Mouse (Mus musculus): Measurements from ENCODE around the gene 4930544D05Rik.
"Not testable (repeated sequence)": the region's sequence is repeated elsewhere in the genome, so short reads cannot be mapped to it uniquely, and the experiment has no call there.

Gene 4930544D05Rik

DNA sequence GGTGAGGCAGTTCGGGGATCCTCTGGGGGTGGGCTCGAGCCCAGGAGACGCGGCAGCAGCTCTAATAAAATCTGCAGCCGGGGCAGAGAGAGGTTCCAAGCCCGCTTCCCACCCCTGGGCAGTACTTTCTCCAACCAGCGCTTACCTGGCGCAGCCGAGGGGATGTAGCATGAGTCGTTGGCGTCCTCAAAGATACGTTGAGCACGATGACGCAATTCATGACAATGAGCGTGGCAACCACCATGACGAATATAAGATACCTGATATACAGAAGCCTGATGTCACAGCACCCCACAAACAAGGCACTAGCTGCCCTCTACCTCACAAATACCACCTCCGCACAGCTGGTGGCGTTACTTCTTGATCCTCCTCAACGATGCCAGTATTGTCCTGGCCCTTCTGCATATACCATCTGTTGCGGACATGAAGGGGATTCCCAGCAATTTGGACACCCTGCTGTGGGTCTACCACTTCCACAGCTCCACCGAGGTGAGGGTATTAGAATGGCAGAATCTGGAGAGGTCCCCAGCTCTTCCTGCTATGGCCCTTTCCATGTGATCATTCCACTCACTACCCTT lies at the start of gene 4930544D05Rik:
4930544D05Rik (plus strand) TSS at position 333 of the 578 bp plus-strand sequence.
- DNase-seq (ENCODE audit: low spot score in 2 of 2): no peak

DNA sequence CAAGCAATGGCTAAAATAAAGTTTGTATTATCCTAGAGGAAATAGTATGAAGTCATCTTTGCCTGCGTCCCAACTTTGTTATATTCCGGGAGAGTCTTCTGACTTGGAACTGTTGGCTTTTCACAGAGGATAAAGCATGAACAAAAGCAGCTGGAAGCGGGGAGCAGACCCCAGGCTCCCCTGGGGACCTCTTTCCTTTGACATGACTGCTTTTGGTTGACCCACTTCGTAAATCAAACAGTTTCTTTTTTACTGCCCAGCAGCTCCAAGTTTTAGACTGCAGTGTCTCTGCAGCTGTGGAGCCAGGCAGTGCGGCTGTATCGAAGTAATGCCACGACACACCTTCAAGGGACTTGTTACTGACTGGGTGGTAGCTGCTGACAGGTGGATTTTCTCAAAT lies 49.1 kb upstream of the 4930544D05Rik start:
- no peak for DNase-seq (ENCODE audit: low spot score in 2 of 2)

DNA sequence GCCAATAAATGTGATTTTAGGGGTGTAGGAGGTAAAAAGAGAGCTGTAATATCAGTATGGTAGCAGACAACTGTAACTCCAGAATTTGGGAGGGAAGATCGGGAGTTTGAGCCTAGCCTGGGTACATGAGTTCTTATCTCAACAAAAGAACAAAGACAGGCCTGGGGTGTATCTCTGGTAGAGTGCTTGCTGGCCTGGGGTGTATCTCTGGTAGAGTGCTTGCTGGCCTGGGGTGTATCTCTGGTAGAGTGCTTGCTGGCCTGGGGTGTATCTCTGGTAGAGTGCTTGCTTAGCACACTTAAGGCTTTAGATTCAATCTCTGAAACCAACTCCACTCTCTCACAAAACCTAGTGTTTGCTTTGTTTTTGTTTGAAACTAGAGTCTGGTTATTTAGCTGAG lies 45.0 kb upstream of the 4930544D05Rik start:
- DNase-seq (ENCODE audit: low spot score in 2 of 2): not testable (repeated sequence)

DNA sequence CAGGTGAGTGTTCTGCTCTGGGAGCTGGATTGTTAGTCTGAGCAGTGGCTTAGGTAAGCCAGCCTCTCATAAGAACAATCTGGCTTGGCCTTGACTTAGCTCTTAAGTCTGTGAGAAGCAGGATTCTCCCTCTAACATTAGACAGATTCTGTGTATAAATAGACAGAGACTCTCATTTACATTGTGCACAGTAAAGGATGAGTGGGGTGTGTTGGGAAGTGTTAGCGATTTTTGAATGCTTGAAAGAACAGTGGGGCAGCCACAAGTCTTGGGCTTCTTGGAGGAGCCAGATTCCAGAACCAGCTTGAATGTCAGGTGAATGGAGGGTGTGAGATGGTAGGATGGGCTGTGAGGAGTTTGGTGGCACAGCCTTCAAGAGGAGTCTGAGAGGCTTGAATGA lies 44.0 kb upstream of the 4930544D05Rik start:
- no peak for DNase-seq (ENCODE audit: low spot score in 2 of 2)

DNA sequence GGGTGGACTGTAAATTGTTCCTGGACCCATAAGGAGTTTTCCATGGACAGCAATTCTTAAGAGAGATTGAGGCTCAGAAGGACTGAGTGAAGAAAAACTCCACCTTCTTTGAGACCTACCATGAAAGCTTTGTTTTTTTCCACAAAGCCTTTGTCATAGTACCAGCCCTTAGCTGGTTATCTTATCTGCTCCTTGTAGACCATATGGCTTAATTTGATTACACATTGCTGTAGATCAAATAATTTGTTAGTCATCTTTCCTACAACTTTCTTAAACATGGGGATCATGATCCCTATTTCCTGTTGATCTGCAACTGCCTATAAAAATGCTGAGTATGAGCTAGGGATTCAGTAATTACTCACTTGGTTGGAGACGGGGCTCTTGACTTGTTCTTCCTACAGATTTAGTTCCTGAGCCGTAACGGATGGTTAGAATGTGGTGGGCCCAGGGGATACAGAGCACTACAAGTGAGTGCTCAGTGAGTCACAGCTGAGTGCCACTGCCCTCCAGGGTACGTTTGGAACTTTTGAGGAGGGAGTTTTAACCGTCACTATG lies 43.2 kb upstream of the 4930544D05Rik start:
- no peak for DNase-seq (ENCODE audit: low spot score in 2 of 2)

DNA sequence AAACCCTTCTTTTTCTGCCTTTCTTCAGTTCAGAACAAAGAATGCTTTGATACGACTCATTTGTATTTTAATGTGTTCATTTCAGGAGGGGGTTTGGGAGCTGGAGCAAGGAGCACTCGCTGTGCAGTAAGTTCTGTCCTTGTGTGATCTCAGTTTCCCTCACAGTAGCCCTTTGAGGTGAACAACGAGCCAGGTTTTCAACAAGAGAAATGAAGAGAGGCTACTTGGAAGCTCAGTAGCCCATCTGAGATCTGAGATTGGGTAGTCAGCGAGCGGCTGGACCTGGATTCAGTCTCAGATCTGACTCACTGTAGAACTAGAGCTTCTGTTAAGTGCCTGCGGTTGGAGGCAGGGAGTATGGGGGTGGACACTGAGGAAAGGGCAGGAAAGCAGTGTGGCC lies 41.8 kb upstream of the 4930544D05Rik start:
- DNase-seq (ENCODE audit: low spot score in 2 of 2): no peak

DNA sequence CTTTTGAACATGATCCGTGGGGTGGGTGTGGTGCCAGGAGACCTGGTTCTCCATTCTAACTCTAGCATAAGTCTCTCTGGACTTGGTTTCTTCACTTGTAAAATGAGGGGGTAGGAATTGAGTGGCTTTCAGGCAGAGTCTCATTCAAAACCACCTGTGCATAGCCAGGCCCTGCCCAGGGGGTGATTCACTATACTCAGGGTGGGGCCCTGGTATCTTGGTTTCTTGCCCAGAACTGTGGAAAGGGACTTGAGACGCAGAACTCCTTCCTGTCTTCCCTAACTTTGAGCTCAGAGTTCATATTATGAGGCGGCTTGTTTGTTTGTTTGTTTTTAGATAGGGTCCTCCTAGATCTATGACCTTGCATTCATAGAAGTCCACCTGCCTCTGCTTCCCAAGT lies 38.4 kb upstream of the 4930544D05Rik start:
- DNase-seq (ENCODE audit: low spot score in 2 of 2): no peak

DNA sequence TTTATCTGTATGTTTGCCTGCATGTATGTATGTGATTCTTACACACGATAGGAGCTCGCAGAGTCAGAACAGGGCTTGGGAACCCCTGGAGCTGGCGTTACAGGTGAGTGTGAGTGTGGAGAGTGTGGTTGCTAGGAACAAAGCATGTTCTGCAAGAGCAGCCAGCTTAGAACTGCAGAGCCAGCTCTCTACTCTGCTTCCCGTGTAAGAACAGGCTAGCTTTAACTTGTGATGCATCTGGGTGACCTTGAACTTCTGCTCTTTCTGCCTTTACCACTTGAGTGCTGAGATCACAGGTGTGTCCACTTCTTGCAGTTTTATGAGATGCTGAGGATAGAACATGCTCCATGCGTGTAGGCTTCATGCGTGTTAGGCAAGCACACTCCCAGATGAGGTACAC lies 36.7 kb upstream of the 4930544D05Rik start:
- no peak for DNase-seq (ENCODE audit: low spot score in 2 of 2)

DNA sequence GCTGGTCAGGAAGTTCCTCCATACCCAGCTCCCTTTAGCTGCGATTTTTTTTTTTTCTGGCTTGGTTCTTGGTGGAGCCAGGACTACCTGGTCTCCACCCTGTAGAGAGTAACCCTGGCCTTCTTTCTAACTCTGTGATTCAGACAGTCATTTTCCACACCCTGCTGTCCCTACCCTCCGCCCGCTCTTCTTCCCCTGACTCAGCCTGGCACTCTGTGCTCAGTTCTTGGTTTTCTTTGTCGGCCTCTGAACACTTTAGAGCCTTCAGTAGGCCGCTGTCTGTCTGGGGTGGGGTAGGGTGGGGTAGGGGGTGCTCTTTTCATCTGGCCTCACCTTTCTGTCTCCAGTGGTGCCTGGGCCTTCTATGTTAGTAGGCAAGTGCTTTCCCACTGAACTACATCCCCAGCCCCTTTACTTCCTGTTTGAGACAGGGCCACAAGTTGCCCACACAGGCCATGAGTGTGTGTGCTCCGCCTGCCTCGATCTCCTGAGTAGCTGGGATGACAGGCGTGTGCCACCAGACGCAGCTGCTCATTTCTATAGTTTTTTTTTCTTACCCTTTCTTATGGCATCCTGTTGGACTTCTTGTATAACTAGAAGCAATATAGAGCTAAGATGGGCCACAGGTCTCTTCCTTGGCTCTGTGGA lies 35.8 kb upstream of the 4930544D05Rik start:
- no peak for DNase-seq (ENCODE audit: low spot score in 2 of 2)

DNA sequence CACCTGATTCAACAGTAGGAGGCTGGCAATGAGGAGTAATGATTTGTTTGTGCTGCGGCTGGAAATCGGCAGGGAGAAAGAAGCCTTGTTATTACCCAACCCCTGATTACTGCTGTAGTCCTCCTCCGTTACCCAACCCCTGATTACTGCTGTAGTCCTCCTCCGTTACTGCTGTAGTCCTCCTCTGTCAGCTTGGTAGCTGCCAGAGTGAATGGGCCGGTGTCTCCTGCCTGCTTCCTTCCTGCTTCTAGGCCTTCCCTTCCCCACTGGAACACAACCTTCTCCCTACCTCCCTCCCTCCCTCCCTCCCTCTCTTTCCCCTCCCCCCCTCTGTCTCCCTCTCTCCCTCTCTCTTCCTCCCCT lies 35.3 kb upstream of the 4930544D05Rik start:
- DNase-seq (ENCODE audit: low spot score in 2 of 2): no peak

DNA sequence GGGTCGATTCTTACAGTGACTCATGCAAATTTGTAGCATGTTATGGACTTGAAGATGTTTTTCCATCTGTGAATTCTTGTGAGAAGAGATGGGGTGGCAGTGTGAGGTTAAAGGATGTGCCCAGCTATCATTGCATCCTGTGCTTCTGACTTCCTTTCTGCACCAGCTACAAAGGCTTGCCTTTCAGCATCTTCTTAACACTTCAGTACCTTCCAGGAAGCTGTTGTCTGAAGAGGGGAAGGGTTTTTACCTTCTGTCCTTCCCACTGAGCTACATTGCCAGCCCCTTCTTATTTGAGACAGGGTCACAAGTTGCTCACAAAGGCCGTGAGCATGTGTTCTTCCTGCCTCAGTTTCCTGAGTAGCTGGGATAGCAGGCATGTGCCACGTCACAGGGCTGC lies 34.7 kb upstream of the 4930544D05Rik start:
- DNase-seq (ENCODE audit: low spot score in 2 of 2): no peak

DNA sequence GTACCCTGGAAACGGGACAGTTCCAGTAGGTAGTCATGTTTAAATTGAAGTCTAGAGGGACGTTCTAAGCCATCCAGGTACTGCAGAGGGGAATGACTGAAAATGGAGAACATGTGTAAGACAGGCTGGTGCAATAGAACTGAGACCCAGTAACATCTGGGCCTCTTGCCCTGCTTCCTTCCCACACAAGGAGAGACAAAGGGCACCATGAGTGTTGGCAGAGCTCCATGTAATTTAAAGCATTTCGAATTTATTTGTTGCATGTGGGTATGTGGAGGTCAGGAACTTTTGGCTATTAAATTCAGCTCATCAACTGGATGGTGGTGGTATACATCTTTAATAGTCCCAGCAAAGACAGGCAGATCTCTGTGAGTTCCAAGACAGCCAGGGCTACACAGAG lies 33.5 kb upstream of the 4930544D05Rik start:
- no peak for DNase-seq (ENCODE audit: low spot score in 2 of 2)

DNA sequence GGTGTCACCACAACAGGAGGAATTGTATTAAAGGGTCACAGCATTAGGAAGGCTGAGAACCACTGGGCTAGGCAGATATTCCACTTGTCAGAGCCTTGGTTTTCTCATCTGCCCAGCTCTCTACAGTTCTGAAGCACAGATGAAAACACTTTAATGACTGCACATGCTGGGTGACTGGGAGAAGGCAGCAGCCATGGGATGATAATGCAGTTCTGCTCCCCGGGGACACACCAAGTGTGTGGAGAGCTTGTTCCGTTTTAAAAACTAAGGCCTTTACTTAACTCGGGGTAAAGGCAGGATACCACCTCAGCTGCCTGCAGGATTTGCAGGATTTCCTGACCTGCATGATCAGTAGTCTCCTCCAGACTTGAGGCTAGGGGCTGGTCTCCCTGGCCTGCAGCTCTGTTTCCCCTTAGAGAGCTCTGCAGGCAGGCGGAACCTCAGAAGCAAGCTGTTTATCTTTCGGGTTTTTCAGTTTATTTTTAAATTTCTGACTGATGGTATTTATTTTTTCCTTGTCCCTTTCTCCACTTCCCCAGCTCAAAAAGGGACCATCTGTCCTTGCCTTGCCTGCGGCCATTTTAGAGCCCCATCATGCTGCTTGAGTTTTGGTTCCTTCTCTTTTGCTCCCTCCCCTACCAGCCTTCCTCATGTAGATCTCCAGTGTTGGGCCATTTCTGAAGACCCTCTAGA lies 32.5 kb upstream of the 4930544D05Rik start:
- no peak for DNase-seq (ENCODE audit: low spot score in 2 of 2)

DNA sequence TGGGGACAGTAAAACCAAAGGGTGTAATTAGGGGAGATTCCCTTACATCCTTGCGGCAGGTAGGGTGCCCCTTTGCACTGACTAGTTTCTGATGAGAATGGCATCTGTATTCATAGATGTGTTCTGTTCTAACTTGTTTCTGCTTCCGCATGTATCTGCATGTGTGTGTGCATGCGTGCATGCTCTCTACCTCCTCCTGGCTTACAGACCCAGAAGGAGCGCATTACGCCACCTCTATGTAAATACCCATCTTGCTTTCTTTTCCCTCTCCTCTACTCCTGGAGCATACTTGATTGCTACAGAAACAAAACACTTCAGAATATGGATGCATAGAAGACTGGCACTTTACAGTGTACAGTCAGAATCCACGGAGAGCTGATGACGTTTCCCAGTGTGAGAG lies 31.9 kb upstream of the 4930544D05Rik start:
- DNase-seq (ENCODE audit: low spot score in 2 of 2): no peak

DNA sequence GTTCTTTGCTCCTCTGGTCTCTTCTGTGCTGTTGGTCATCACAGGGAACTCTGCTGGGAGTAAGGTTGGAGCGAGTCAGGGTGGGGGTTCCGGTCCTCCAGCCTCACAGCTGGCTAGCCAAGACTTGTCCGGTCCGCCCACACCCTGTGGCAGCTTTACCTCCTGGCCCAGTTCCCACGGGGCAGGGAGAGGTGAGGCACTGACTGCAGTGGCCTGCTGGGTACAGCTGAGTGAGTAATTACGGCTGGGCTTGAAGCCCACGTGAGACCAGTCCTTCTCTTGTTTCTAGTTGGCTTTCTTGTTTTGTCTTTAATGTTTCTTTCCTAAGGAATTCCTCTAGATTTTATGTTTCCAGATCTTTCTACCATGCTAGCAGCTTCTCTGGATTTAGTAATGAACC lies 30.2 kb upstream of the 4930544D05Rik start:
- no peak for DNase-seq (ENCODE audit: low spot score in 2 of 2)

DNA sequence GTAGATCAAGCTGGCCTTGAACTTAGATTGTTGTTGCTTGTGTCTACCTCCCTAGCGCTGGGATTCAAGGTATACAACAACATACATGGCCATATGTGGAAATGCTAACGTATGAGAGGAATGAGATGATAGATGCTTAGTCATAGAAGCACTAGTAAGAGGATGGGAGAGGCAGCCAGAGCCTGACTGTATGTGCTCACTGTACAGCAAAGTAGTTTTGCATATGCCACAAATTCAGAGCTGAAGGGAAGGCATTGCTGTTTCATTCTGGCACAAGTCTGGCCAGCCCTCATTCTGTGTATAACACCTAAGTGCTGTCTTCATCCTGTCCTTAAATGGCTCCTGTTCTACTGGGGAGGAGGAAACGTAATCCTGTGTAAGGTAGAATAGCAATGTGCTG lies 29.4 kb upstream of the 4930544D05Rik start:
- DNase-seq (ENCODE audit: low spot score in 2 of 2): no peak

DNA sequence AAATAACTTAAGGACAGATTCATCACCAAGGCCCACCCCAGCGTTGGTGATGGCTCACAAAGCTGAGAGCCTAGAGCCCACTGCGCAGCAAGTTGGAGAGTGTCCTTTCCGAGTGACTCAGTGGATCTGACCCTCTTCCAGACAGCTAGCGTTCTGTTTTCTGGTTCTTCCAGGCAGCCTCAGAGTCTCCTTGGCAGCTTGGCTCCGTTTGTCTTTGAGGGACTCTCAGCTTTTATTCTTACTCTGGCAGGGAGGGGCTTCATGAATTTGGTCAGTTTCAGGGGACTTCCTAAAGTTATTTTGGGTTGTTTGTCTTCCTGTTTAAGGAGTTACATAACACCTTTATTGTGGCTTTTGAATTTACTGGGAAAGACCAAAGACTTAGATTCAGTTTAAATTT lies 28.7 kb upstream of the 4930544D05Rik start:
- DNase-seq (ENCODE audit: low spot score in 2 of 2): no peak

DNA sequence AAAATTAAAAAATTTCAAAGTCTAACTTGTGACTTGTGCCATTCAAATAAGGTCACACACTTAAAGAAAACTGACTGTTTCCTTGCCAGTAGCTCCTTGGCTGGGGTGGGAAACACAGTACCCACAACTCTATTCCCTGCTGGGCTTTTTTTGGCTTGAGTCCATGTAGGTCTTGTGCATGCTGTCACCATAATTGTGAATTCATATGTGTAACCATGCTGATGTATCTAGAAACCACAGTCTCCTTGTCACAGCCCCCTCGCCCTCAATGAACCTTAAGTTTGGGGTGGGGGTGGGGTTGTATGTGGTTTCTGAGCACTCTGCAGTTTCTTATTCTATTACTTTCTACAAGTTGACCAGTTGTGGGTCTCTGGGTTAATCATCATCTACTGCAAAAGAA lies 23.9 kb upstream of the 4930544D05Rik start:
- DNase-seq (ENCODE audit: low spot score in 2 of 2): no peak

DNA sequence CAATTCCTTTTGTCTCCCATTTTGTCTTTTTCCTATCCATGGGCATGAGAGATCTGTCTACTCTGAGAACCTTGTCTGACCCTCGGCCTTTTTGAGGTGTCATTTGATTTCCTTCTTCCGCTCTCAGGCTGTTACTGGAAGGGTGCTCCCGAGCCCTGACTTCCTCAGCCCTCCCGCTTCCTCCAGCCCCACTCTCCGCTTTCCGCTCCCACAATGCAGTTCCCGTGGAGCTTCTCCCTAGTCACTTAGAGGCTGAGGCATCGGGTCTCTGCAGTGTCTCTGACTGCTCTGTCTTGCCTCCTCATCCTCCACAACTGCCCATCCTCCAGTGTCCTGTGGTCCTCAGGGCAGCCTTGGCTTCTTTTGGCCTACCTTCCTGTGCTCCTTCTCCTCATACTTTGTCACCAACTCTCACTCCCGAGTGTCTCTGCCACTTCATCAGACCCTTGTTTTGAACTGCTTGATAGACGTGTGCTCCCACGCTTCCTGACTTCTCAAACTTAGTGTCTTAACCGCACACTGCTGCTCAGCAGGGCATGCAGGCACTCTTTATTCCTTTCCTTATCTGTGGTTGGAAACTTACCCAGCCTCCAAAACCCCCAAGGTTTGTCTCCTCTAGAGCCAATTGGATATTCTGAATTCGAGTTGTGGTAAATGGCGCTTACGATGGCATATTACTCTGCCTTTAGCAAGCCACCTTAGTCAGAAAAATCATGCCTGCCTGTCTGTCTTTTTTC lies 21.2 kb upstream of the 4930544D05Rik start:
- no peak for DNase-seq (ENCODE audit: low spot score in 2 of 2)

DNA sequence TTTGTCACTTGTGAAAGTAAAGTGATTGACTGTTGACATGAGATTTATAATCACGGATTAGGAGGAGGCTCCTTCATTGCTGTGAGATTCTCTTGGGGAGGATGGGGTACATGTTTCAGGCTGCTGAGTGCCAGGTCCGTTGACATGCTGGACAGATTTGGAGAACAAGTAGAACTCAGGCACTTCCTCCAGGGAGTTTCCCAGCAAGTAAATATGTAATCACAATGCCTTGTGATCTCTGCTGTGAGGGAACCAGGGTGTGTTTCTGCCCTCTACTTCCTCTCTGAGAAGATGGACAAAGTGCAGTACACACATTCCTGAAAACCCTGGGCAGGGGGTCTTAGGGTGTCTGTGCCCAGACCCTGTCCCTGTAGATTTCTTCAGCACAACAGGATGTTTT lies 20.0 kb upstream of the 4930544D05Rik start:
- no peak for DNase-seq (ENCODE audit: low spot score in 2 of 2)

DNA sequence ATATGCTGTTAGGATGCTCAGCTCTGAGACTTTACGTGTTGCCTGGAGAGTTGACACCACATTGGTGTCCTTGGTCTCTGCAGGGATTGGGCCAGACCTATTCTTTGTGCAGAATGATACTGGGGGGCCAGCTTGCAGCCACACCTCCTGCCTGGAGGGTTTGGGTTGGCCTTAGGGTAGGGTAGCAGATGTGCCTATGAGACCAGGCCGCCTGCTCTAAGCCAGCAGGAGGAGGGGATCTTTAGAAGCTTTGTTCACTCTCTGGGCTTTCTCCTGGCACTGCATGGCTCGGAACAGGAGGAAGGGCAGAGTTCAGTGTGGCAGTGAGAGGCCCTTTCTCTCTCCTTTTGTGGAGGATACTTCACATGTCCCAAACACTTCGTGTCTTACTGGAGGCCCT lies 19.6 kb upstream of the 4930544D05Rik start:
- DNase-seq (ENCODE audit: low spot score in 2 of 2): no peak

DNA sequence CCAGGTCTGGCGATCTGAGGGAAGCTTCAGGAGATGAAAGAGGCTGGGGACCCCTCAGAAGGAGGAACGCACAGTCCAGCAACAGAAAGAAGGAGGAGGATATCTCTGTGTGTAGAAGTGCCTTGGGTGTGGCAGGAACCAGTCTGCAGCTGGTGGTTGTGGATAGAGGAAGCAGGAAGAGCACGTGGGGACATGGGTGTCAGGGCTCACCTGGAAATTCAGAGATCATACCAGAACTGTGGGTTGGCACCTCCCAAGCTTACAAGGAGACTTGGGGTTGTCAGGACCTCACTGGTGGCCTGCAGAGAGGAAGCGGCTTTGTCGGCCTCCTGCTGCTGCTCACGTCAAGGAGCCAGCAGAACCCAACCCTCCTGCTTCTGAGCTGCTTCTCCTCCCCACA lies 18.3 kb upstream of the 4930544D05Rik start:
- no peak for DNase-seq (ENCODE audit: low spot score in 2 of 2)
